24 mouse cellular contexts compared by ENCODE assay signal in the genomic region with DNA sequence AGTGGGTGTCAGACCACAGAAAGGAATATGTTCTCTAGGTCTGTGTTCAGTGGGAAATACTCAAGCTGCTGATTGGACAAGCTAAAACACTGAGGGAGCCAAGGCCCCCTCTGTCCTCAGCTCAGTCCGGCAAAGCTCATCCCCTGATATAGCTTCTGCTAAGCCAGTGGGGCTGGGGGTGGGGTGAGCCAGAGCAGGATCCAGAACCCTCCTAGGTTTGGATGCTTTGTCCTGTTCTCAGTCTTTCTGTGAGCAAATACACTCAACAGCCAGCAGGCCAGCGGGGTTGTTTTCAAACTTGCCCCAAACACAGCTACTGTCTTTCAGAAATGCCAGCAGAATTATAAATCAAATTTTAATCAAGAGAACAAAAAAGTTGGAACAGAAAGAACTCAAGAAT.
DNase-seq lines count a peak whose midpoint lies in the region; ATAC-seq and TF ChIP-seq lines count a peak whose summit lies in the region.
"Had no signal": no experiment of that assay in that cellular context is flagged by ENCODE, and none has a peak within 500 bp of the region (broad histone marks: within the 10 kb centered on the region; RNA-seq: fewer than 3 reads in every experiment).

No protein-coding gene starts in this region.

- no peak overlapping the region for H3K4me3 ChIP-seq in lung, postnatal 0 days (ENCODE audit: low read depth, low read length)
- H3K4me3 ChIP-seq: embryonic facial prominence, embryonic 15.5 days; heart, embryonic 15.5 days; intestine, embryonic 15.5 days; kidney, embryonic 15.5 days; limb, embryonic 15.5 days; midbrain, embryonic 13.5 days had no signal

- WGBS in lung, postnatal 0 days = 57% methylated on average over 2 of the region's 2 CpGs

- no peaks in the 10 kb centered on the region for H3K27me3 ChIP-seq in lung, postnatal 0 days (replicated peaks; ENCODE audit: insufficient read depth, low read length)
- H3K27me3 ChIP-seq: embryonic facial prominence, embryonic 15.5 days; heart, embryonic 15.5 days; intestine, embryonic 15.5 days; kidney, embryonic 15.5 days; limb, embryonic 15.5 days had no signal

- DNase-seq in heart, adult 11 months = peak; percentile 80
- DNase-seq in heart, adult 18-20 months = no peak
- DNase-seq in lung, postnatal 10 days = peak; percentile 22
- no peak for DNase-seq in lung, postnatal 0 days (ENCODE audit: low spot score)
- peak; percentile 46 for DNase-seq in adrenal gland, postnatal 14 days
- DNase-seq in cerebellum, adult 9-11 months = peak; percentile 12
- no peak for DNase-seq in kidney, adult 8-10 months
- DNase-seq: gastrocnemius, postnatal 25 days; heart, postnatal 36 days; lung, postnatal 14 days; right cerebral cortex, postnatal 14 days; thymus, adult 2 months; thymus, postnatal 4 days had no signal

- TF ChIP-seq EP300 in lung, postnatal 0 days (IDR thresholded peaks at IDR 0.05) = no peak

- H3K36me3 ChIP-seq in lung, postnatal 0 days (ENCODE audit: insufficient read depth, low read length) = no peaks in the 10 kb centered on the region
- H3K36me3 ChIP-seq: embryonic facial prominence, embryonic 15.5 days; heart, embryonic 15.5 days; intestine, embryonic 15.5 days; kidney, embryonic 15.5 days; limb, embryonic 15.5 days; midbrain, embryonic 13.5 days had no signal

- no peak for TF ChIP-seq CTCF in lung, postnatal 0 days (IDR thresholded peaks at IDR 0.05)

- H3K4me2 ChIP-seq in lung, postnatal 0 days (replicated peaks; ENCODE audit: low read depth, low read length) = no peak overlapping the region
- H3K4me2 ChIP-seq: embryonic facial prominence, embryonic 15.5 days; heart, embryonic 15.5 days; hindbrain, embryonic 14.5 days; intestine, embryonic 15.5 days; kidney, embryonic 15.5 days; limb, embryonic 15.5 days; midbrain, embryonic 13.5 days had no signal

- no peak overlapping the region for H3K27ac ChIP-seq in lung, postnatal 0 days (ENCODE audit: low read length)
- H3K27ac ChIP-seq: embryonic facial prominence, embryonic 15.5 days; heart, embryonic 15.5 days; hindbrain, embryonic 14.5 days; intestine, embryonic 15.5 days; kidney, embryonic 15.5 days; limb, embryonic 15.5 days; liver, embryonic 14.5 days; midbrain, embryonic 13.5 days; stomach, postnatal 0 days had no signal

- peaks cover 7% of the 10 kb centered on the region; the same call in 1 of the 2 replicates for H3K4me1 ChIP-seq in lung, postnatal 0 days (ENCODE audit: insufficient read depth, low read depth, low read length)

- no peak for ATAC-seq in lung, postnatal 0 days
- ATAC-seq: activated CD4-positive, CD25-positive, alpha-beta regulatory T cell, adult 4 months; forebrain, embryonic 16.5 days; intestine, embryonic 15.5 days; midbrain, embryonic 13.5 days had no signal

- no peaks in the 10 kb centered on the region for H3K9me3 ChIP-seq in lung, postnatal 0 days (ENCODE audit: low read length)
- H3K9me3 ChIP-seq: embryonic facial prominence, embryonic 15.5 days; heart, embryonic 15.5 days; intestine, embryonic 15.5 days; kidney, embryonic 15.5 days; limb, embryonic 15.5 days; midbrain, embryonic 13.5 days had no signal

- H3K9ac ChIP-seq in lung, postnatal 0 days (replicated peaks; ENCODE audit: low read depth) = no peak overlapping the region
- H3K9ac ChIP-seq: embryonic facial prominence, embryonic 15.5 days; heart, embryonic 15.5 days; hindbrain, embryonic 14.5 days; intestine, embryonic 15.5 days; kidney, embryonic 15.5 days; limb, embryonic 15.5 days; liver, embryonic 14.5 days; midbrain, embryonic 13.5 days had no signal

Comparison
In these comparisons a context has a peak if more than half of its experiments do, and no peak if none do; other contexts are left out.
1. DNase-seq: peak in heart, adult 11 months (single experiment), lung, postnatal 10 days (single experiment), adrenal gland, postnatal 14 days (single experiment) and cerebellum, adult 9-11 months (single experiment); none in heart, adult 18-20 months (0 of 2), lung, postnatal 0 days (single experiment) and kidney, adult 8-10 months (0 of 2).